Mouse (Mus musculus) layer of hippocampus, adult 9-10 months (tissue): ENCODE measurements around the gene Mcm10.
"Not testable (repeated sequence)": the region's sequence is repeated elsewhere in the genome, so short reads cannot be mapped to it uniquely, and the experiment has no call there.

ENCODE experiments used
- DNase-seq: peaks from one replicate; pipeline ENCODE4 v3.0.0; 2022; ENCODE audit warnings: low spot score

The Mcm10 gene

DNA sequence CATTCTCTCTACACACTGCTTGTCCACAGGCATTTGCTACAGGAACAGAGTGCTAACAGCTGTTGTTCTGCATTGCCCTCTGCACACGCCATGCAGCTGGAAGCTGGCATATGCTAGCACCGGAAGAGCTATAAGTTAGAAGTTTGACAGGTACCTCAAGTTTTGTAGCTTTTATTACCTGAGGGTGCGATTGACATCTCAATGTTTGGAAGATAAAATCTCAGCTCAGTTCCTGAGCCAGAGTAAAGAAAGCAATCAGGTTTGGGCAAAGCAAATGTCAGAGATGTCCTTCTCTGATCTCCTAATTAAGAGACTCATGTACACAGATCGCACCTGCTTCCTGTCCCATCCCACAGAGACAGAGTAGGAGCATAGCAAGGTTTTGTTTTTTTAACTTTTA lies 25.8 kb downstream of the Mcm10 start:
- no peak for DNase-seq

DNA sequence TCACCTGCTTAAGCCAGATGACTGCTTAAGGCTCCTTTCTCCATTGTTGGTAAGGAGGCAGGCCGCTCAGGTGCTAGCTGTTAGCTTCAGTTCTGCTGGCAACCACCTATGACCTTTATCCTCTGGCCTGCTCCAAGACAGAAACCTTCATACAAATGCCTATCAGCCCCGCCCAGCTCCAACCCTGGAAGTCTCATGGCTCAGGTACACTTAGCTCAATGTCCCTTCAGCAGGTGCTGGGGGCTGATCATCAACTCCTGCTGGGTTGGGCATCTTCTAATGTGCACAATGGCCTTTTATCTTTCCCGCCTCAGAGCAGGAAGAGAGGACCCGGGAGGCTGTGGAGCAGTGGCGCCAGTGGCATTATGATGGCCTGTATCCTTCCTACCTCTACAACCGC lies 27.6 kb downstream of the Mcm10 start:
- no peak for DNase-seq

DNA sequence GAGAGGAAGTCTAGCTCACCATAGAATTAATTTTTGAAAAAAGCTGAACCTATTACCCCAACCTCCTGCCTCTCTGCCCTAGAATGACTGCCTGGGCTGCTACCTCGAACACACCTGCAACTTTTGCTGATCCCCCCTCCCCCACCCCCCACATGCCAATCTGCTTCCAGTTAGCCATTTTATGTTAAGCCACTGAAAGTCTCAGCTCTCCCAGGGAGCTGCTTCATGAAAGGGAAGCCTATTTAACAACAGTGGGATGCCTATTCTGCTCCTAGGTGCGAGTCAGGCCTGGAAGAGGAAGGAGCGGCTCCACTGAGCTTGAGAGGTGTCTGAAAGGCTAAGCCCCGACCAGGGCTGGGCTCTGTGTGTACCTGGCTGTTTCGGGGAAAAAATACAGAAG lies 28.6 kb downstream of the Mcm10 start:
- no peak for DNase-seq

DNA sequence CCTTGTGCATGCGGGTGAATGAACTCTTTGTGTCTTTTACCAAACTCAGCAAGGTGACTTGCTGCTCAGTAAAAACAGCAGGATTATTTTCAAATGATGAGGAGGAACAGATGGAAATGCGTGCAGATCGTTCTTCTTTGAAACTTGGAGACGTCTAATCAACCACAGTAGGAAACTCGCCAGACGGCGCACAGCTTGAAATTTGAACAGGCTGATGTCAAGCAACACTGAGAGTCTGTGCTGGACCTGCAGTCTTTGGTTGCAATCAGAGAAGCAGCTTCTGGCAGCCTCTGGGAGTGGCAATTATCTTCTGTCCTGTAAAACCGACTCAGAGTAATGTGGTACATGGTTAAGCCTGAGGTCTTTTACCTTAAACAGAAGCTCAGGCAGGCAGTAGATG lies 34.5 kb downstream of the Mcm10 start:
- DNase-seq, result no peak

DNA sequence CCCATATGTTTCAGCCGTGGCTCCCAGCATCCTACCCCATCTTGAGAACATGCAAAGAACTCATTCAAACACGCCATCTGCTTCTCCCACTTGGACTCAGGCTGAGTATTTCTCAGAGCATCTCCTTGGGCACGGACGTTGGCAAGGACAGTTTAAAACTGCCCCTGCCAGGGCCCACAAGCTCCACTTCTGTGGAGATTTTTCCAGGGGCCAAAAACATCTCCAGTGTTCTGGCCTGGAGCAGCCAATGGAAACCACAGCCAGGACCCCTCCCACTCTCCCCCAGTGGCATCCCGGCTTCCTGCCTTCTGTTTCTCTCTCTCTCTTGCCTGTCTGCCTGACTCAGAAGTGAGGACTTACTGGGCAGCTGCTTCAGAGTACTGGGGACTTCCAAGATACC lies 36.8 kb downstream of the Mcm10 start, which contains the start of gene Ucma:
TSS of gene Ucma (plus strand) at position 316 of the 400 bp plus-strand sequence.
- DNase-seq, result no peak

DNA sequence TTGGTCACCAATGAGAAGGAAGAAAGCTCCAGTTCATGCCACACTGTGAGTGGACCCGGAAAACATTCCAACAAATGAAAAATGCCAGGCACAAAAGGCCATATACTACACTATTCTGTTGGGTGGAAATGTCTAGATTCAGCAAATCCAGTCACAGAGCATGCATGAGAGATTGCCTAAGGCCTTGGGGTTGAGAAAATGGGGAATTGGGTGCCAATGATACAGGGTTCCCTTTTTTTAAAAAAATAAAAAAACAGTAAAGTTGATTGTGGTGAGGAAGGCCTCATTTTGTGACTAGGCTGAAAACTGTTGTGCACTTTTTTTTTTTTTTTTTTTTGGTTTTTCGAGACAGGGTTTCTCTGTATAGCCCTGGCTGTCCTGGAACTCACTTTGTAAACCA lies 43.5 kb downstream of the Mcm10 start:
- no peak for DNase-seq

DNA sequence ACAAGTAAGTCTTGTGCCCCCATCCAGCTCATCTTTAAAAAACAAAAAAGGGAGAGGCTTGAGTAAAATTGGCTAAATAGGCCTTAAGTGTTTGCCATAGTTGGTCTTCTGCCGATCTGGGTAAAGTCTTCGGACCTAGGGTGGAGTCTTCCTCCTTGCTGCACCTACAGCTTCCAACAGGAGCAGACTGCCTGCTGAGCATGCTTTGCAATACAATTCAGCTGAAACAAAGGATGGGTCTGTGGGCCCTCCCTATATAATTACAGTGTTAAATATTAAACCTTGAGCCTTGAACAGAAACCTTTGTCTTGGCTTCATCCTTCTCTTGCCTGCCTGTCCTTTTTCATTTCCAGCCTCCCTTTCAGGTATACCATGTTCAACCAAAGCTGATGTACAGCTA lies 44.8 kb downstream of the Mcm10 start:
- DNase-seq, result no peak

DNA sequence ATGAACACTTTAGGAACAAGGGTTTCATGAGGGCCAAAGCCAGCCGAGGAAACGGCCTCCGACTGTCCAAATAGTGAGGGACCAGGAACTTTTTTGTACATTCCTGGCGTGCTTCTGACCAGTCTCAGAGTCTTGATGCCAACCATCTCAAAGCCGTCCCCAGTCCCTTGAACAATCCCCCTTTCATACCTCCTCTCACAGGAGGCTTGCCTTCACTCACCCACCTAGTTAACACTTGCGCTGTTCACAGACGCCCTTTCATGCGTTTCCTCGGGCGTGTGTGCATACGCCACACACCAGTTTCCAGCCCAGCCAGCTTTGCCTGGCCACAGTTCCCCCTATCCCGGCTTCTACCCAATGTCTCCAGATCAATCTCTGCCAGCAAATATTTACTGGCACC lies 54.6 kb downstream of the Mcm10 start:
- no peak for DNase-seq

DNA sequence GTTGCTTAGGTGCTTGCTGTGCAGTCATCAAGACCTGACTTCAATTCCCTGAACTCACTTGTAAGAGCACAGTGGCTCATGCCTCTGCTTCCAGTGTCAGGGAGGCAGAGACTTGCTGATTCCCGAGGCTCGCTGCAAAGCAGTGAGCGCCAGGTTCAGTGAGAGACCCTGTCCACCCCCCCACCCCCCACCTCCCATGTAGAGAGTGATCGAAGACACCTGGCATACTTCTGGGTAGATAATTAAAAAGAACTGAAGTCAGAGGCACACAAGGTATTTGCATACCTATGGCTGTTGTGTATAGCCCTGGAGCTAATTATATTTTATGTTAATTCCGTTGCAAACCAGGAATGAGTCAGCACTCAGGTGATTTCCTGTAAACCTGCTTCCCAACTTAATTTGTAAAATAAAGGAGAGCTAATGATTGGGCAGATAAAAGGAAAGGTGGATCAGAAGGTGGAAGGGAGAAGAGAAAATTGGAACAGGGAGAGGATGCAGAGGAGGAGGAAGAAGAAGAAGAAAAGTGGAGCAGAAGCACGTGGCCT lies 58.3 kb downstream of the Mcm10 start:
- no peak for DNase-seq

DNA sequence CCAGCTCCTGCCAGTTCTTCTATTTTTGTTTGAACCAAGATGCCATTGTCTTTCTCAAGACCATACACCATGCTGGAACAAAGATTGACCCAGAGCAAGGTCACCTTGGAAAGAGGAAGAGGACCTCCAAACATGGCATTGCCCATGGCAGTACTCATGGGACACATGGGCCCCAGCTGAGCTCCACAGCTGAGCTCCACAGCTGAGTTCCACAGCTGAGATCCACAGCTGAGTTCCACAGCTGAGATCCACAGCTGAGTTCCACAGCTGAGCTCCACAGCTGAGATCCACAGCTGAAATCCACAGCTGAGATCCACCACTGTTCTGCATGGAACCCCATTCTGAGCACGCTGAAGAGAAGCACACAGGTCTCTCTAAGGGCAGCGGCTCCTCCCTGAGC lies 61.6 kb downstream of the Mcm10 start:
- no peak for DNase-seq

DNA sequence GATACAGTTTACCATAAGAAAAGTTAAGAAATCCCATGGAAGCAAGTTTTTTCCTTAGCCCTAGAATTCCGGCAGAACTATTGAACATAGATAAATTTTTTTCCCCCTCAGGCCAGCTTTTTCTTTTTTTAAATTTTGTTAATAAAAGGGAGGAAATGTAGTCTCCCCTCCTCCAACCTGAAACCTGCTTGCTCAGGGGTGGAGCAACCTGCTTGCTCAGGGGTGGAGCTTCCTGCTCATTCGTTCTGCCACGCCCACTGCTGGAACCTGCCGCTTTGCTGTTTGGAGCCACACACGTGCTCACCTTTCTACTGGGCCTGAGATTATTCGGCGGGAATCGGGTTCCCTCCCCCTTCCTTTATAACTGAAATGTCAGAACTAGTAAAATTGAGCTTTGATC lies 62.9 kb downstream of the Mcm10 start:
- not testable (repeated sequence) for DNase-seq

DNA sequence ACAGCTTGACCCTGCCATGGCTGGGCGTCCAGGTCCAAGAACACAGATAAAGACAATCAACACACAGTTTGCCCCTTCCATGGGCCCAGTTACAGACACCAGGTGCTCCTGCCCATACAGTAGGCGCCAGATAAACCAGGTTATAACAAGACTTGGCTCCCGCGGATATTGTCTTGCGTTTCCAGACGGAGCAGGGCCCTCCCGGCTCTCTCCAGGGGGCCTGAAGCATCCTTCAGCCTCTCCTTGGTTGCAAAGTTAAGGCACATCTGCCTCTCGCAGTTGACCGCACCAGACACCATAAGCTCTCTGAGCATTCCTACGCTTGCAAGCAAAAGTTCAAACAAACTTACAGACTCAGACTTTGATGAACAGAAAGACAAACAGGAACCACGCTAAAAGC lies 71.7 kb downstream of the Mcm10 start:
- DNase-seq, result no peak
